ENCODE assay signal across 20 mouse cellular contexts in the genomic region with DNA sequence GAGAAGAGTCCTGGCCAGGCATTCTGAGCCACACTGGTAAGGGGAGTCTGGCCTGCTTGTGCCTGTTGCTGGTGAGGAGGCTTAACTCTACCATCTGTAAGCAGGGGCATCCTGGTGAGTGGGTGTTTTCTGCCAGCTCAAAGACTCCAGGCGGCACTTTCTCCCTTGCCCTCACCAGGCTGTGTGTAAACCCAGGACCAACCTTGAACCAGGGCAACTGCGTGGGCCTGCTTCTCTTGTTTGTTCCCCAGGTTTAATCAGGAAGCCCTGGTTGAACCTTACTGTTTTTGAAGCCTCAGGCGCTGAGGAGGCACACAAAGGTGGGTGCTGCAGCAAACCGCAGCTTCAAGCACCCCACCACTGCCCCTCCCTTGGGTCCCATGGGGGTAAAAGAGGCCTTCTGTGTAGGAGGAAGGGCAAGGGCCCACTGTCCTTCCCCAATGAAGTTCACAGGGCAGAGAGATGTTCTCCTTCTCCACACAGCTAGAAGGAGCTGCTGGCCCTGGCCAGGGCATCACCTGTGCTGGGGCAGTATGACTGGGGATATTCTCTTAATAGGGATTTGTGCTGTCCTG. TPM values are rescaled to one million over a fixed set of nuclear protein-coding genes. Genes with fewer than 3 reads are reported as not detected.
DNase-seq lines count a peak whose midpoint lies in the region; ATAC-seq lines count a peak whose summit lies in the region.
"Had no signal": no experiment of that assay in that cellular context is flagged by ENCODE, and none has a peak within 500 bp of the region (broad histone marks: within the 10 kb centered on the region; RNA-seq: fewer than 3 reads in every experiment).

No protein-coding gene starts in this region.

- peaks cover 72% of the 10 kb centered on the region for H3K4me1 ChIP-seq in liver, embryonic 16.5 days (ENCODE audit: control insufficient read depth, low read depth, low read length)
- H3K4me1 ChIP-seq in heart, embryonic 10.5 days = peaks cover 63% of the 10 kb centered on the region

- no peaks in the 10 kb centered on the region for H3K9me3 ChIP-seq in liver, embryonic 16.5 days (replicated peaks; ENCODE audit: control insufficient read depth, low read length)
- H3K9me3 ChIP-seq in heart, embryonic 10.5 days = no peaks in the 10 kb centered on the region
- H3K9me3 ChIP-seq: embryonic facial prominence, embryonic 13.5 days; hindbrain, embryonic 12.5 days; midbrain, embryonic 12.5 days had no signal

- 60% methylated on average over 4 of the region's 4 CpGs for WGBS in liver, embryonic 16.5 days (ENCODE audit: insufficient replicate concordance)
- 93% methylated on average over 4 of the region's 4 CpGs for WGBS in heart, embryonic 10.5 days

- H3K4me3 ChIP-seq in liver, embryonic 16.5 days (ENCODE audit: low read depth, low read length) = no peak overlapping the region
- no peak overlapping the region for H3K4me3 ChIP-seq in heart, embryonic 10.5 days
- H3K4me3 ChIP-seq: embryonic facial prominence, embryonic 13.5 days; hindbrain, embryonic 12.5 days; midbrain, embryonic 12.5 days had no signal

- ATAC-seq in liver, embryonic 16.5 days (ENCODE audit: low read depth) = no peak

- peak overlapping the region; percentile 36; the same call in 1 of the 2 replicates for H3K9ac ChIP-seq in liver, embryonic 16.5 days (ENCODE audit: low read depth, low read length)
- H3K9ac ChIP-seq: embryonic facial prominence, embryonic 13.5 days; hindbrain, embryonic 12.5 days; midbrain, embryonic 12.5 days had no signal

- no peaks in the 10 kb centered on the region for H3K36me3 ChIP-seq in liver, embryonic 16.5 days (ENCODE audit: control insufficient read depth, insufficient read depth)
- H3K36me3 ChIP-seq in heart, embryonic 10.5 days = no peaks in the 10 kb centered on the region
- H3K36me3 ChIP-seq: hindbrain, embryonic 12.5 days had no signal

- DNase-seq in kidney, adult 18-20 months = peak; percentile 21
- no peak for DNase-seq in kidney, postnatal 36 days
- DNase-seq in spleen, adult 18-20 months = peak; percentile 70 to 75
- no peak for DNase-seq in spleen, adult 12 weeks (ENCODE audit: low spot score)
- DNase-seq in heart, embryonic 10.5 days (ENCODE audit: low spot score) = no peak
- DNase-seq in embryo, embryonic 9.5 days (ENCODE audit: extremely low spot score) = no peak
- DNase-seq in heart, postnatal 10 days = no peak
- DNase-seq: adrenal gland, postnatal 14 days; cerebellum, postnatal 36 days; kidney, adult 8-10 months; lung, postnatal 14 days; right cerebral cortex, postnatal 25 days had no signal

- intact Hi-C loops in heart, postnatal 10 days (cut with DNase I) = no loop called here

- H3K27me3 ChIP-seq in liver, embryonic 16.5 days (ENCODE audit: control insufficient read depth, insufficient read depth, low read depth, low read length) = no peaks in the 10 kb centered on the region
- H3K27me3 ChIP-seq in heart, embryonic 10.5 days (ENCODE audit: insufficient read depth, poor library complexity, severe bottlenecking) = 0 out of 2 replicates have a peak, but pooled peaks cover 19% of the 10 kb centered on the region
- H3K27me3 ChIP-seq: CH12.LX; embryonic facial prominence, embryonic 13.5 days; hindbrain, embryonic 12.5 days; midbrain, embryonic 12.5 days had no signal

- no peak overlapping the region for H3K4me2 ChIP-seq in liver, embryonic 16.5 days (ENCODE audit: low read depth, low read length)
- H3K4me2 ChIP-seq: embryonic facial prominence, embryonic 13.5 days; hindbrain, embryonic 12.5 days; midbrain, embryonic 12.5 days had no signal

- peak overlapping the region; percentile 62 for H3K27ac ChIP-seq in liver, embryonic 16.5 days (ENCODE audit: low read length)
- no peak overlapping the region for H3K27ac ChIP-seq in heart, embryonic 10.5 days
- H3K27ac ChIP-seq: embryonic facial prominence, embryonic 13.5 days; hindbrain, embryonic 12.5 days; midbrain, embryonic 12.5 days had no signal

RNA-seq across cellular contexts. Expression of a gene that starts 9.5 kb away (rescaled TPM):
- polyA plus RNA-seq in liver, embryonic 16.5 days (2015; fragmentation: Nextera tagmentation; extraction: Ambion mirVana) = 20.6 and 24.1 TPM in 2 replicates
- 5.6 and 5.7 TPM in 2 replicates for polyA plus RNA-seq in heart, embryonic 10.5 days (2016; fragmentation: Nextera tagmentation; extraction: Ambion mirVana)
- 10 to 100 TPM; 33.7 to 37.2 TPM for total RNA-seq in heart, postnatal 10 days (2021)

RNA-seq across cellular contexts. Expression of a gene that starts 15.6 kb away (rescaled TPM):
- 0.42 TPM in 1 of 2 replicates, not detected in the other for polyA plus RNA-seq in liver, embryonic 16.5 days (2015; fragmentation: Nextera tagmentation; extraction: Ambion mirVana)
- not detected in 2 replicates for polyA plus RNA-seq in heart, embryonic 10.5 days (2016; fragmentation: Nextera tagmentation; extraction: Ambion mirVana)
- not detected for total RNA-seq in heart, postnatal 10 days (2021)
- total RNA-seq: adrenal gland, postnatal 14 days; CH12.LX; layer of hippocampus, adult 8-10 months had no signal
- polyA plus RNA-seq: gonadal fat pad, adult 2 months; heart, embryonic 14.5 days had no signal

RNA-seq across cellular contexts. Expression of a gene that starts 16.8 kb away (rescaled TPM):
- polyA plus RNA-seq in liver, embryonic 16.5 days (2015; fragmentation: Nextera tagmentation; extraction: Ambion mirVana) = 42.2 and 48.1 TPM in 2 replicates
- 76.3 and 93.2 TPM in 2 replicates for polyA plus RNA-seq in heart, embryonic 10.5 days (2016; fragmentation: Nextera tagmentation; extraction: Ambion mirVana)
- 10 to 100 TPM; 88.8 to 96.4 TPM for total RNA-seq in heart, postnatal 10 days (2021)

RNA-seq across cellular contexts. Expression of a gene that starts 37.1 kb away (rescaled TPM):
- 1.2 and 1.6 TPM in 2 replicates for polyA plus RNA-seq in liver, embryonic 16.5 days (2015; fragmentation: Nextera tagmentation; extraction: Ambion mirVana)
- polyA plus RNA-seq in heart, embryonic 10.5 days (2016; fragmentation: Nextera tagmentation; extraction: Ambion mirVana) = 0.28 and 0.45 TPM in 2 replicates
- under 1 TPM; 0.74 to 0.93 TPM for total RNA-seq in heart, postnatal 10 days (2021)
- total RNA-seq: CH12.LX had no signal

RNA-seq across cellular contexts. Expression of a gene that starts 42.5 kb away (rescaled TPM):
- polyA plus RNA-seq in liver, embryonic 16.5 days (2015; fragmentation: Nextera tagmentation; extraction: Ambion mirVana) = 1.1 and 1.3 TPM in 2 replicates
- 1.1 and 1.2 TPM in 2 replicates for polyA plus RNA-seq in heart, embryonic 10.5 days (2016; fragmentation: Nextera tagmentation; extraction: Ambion mirVana)
- 1 to 10 TPM; 1.6 to 1.8 TPM for total RNA-seq in heart, postnatal 10 days (2021)

Comparison
In these comparisons a context has a peak if more than half of its experiments do, and no peak if none do; other contexts are left out.
1. DNase-seq: peak in kidney, adult 18-20 months (single experiment) and spleen, adult 18-20 months (2 of 2); none in kidney, postnatal 36 days (0 of 2), spleen, adult 12 weeks (single experiment), heart, embryonic 10.5 days (single experiment), embryo, embryonic 9.5 days (single experiment) and heart, postnatal 10 days (0 of 2).